Mouse (Mus musculus) heart, postnatal 25 days (tissue): Measurements from ENCODE around the gene Speg. TPM values are rescaled to one million over a fixed set of nuclear protein-coding genes. Genes with fewer than 3 reads are reported as not detected.

Experiments used
- DNase-seq: peaks from one replicate; pipeline ENCODE4 v3.0.0; 2022; ENCODE audit warnings: low spot score
- intact Hi-C: fragments of 180-260 bp; cut with DNase I; formaldehyde crosslinking; loops from one replicate; pipeline ENCODE4 v1.15.1; 2025
- total RNA-seq, 2 experiments: library from RNA; stranded (reverse); gene quantifications; 2 replicates each; pipeline ENCODE4 v1.2.3; 2021

Gene Speg
- total RNA-seq, 2 experiments from 2014 or later, result 141 to 144 TPM

- DNase-seq, result no peak
- intact Hi-C loops, result no loop called here
Observed at GRCm38 (mm10) chr1:75387929-75388897, 13.1 kb downstream of the Speg start.

- intact Hi-C loops, result no loop called here
- no peak for DNase-seq
Observed at GRCm38 (mm10) chr1:75388898-75389515, 13.9 kb downstream of the Speg start.

- DNase-seq, result peak; percentile 60
- intact Hi-C loops, result no loop called here
Observed at GRCm38 (mm10) chr1:75393139-75393538, 18.0 kb downstream of the Speg start.

GRCm38 (mm10) chr1:75393846-75394245 is 18.7 kb downstream of the Speg start:
- intact Hi-C loops, result no loop called here
- DNase-seq, result no peak

- peak; percentile 72 for DNase-seq
- intact Hi-C loops, result no loop called here
Observed at GRCm38 (mm10) chr1:75398761-75399402, 23.8 kb downstream of the Speg start.

- peak; percentile 55 for DNase-seq
Observed at GRCm38 (mm10) chr1:75399755-75400492, 24.8 kb downstream of the Speg start.

GRCm38 (mm10) chr1:75400493-75401115 is 25.5 kb downstream of the Speg start:
- intact Hi-C loops, result no loop called here
- DNase-seq, result no peak

More at GRCm38 (mm10) chr1:75399755-75400492, 24.8 kb downstream of the Speg start:
- intact Hi-C loops, result no loop called here

GRCm38 (mm10) chr1:75405547-75405946 is 30.4 kb downstream of the Speg start:
- intact Hi-C loops, result loop anchor here (5.0 kb wide), 1 partner anchor 33 kb away; no protein-coding TSS in a partner anchor

GRCm38 (mm10) chr1:75406173-75406572 is 31.1 kb downstream of the Speg start:
- intact Hi-C loops, result loop anchor here (5.0 kb wide), 1 partner anchor 34 kb away; no protein-coding TSS in a partner anchor

More at GRCm38 (mm10) chr1:75405547-75405946, 30.4 kb downstream of the Speg start:
- no peak for DNase-seq

GRCm38 (mm10) chr1:75407056-75407455 is 32.0 kb downstream of the Speg start:
- intact Hi-C loops, result loop anchor here (5.0 kb wide), 1 partner anchor 35 kb away; no protein-coding TSS in a partner anchor
- DNase-seq, result no peak

More at GRCm38 (mm10) chr1:75406173-75406572, 31.1 kb downstream of the Speg start:
- no peak for DNase-seq

GRCm38 (mm10) chr1:75408210-75408609 is 33.1 kb downstream of the Speg start:
- intact Hi-C loops, result loop anchor here (5.0 kb wide), 1 partner anchor 36 kb away; no protein-coding TSS in a partner anchor

GRCm38 (mm10) chr1:75409950-75410349 is 34.9 kb downstream of the Speg start:
- DNase-seq, result no peak
- intact Hi-C loops, result loop anchor here (5.0 kb wide), 1 partner anchor 38 kb away; no protein-coding TSS in a partner anchor

More at GRCm38 (mm10) chr1:75408210-75408609, 33.1 kb downstream of the Speg start:
- DNase-seq, result no peak

GRCm38 (mm10) chr1:75412196-75412595 is 37.1 kb downstream of the Speg start:
- DNase-seq, result no peak
- intact Hi-C loops, result no loop called here

GRCm38 (mm10) chr1:75413749-75414148 is 38.7 kb downstream of the Speg start:
- intact Hi-C loops, result no loop called here
- DNase-seq, result no peak

- intact Hi-C loops, result no loop called here
- no peak for DNase-seq
Observed at GRCm38 (mm10) chr1:75421794-75422193, 46.7 kb downstream of the Speg start.

GRCm38 (mm10) chr1:75422216-75422822 is 47.2 kb downstream of the Speg start:
- intact Hi-C loops, result no loop called here

GRCm38 (mm10) chr1:75422823-75423471 is 47.9 kb downstream of the Speg start:
- intact Hi-C loops, result no loop called here
- no peak for DNase-seq

More at GRCm38 (mm10) chr1:75422216-75422822, 47.2 kb downstream of the Speg start:
- DNase-seq, result no peak
